Mouse (Mus musculus) duodenum, adult 2 months (tissue): ENCODE measurements around the gene Pde4d. TPM values are rescaled to one million over a fixed set of nuclear protein-coding genes. Genes with fewer than 3 reads are reported as not detected.

ENCODE experiments used
- polyA plus RNA-seq: library from polyadenylated mRNA; depleted of rRNA; stranded (reverse); fragments of >200 nt; gene quantifications from 2 replicates; pipeline ENCODE4 v1.2.3, GENCODE M21; 2012; ENCODE audit warnings: low replicate concordance; rRNA removed

Pde4d gene
- polyA plus RNA-seq: 2.4 and 3.4 TPM in 2 replicates

GRCm38 (mm10) chr13:108449116-108450097 is at the start of gene Pde4d:
Gene Pde4d (plus strand): TSS chr13:108449948.

Other genes starting within 250 kb of the Pde4d start
- gene Elovl7, start 235.5 kb upstream of the Pde4d start, polyA plus RNA-seq: 1.2 and 1.7 TPM in 2 replicates
- gene Depdc1b, start 133.6 kb upstream of the Pde4d start, polyA plus RNA-seq: 0.19 and 0.62 TPM in 2 replicates